Mouse (Mus musculus) right cerebral cortex, adult 2 months (tissue): ENCODE data around the gene Cep170b.

ENCODE experiments used
- DNase-seq, 2 experiments: peaks; one replicate each; pipeline ENCODE4 v3.0.0; 2021 to 2022; ENCODE audit warnings: low spot score in 2 of 2

Gene Cep170b

GRCm38 (mm10) chr12:112720216-112720615, at the start of gene Cep170b:
TSS of gene Cep170b (plus strand) at chr12:112720455.
- DNase-seq: no peak

DNA sequence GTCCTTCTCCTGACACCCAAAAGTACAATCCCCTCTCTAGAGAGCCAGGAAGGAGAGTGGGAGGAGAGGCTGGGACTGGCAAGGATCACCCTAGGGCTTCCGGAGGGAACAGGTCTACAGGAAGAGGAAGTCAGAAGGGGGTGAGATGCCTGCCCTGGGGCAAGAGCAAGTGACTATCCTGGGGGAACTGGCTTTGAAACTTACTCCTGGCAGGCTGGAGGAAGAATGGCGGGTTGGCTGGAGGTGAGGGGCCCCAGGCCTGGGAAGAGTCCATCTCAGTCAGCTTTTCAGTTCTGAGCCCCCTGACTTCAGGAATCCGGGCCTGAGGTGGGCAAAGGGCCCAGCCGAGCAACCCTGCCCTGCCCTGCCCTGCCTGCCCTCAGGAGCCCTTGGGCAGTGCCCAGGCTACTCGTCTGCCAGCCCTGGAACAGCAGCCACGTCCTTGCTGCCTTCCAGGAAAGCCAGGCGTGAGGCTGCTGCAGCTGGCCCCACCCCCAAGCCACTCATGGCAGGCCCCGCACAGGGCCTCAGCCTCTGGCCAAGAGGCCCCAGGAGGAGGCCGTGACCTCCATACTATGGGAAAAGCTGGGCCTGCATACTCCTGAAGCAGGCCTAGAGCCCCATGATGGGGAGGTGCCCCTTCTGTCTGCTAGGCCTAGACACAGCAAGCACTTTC, 49.4 kb upstream of the Cep170b start:
- no peak for DNase-seq

GRCm38 (mm10) chr12:112671891-112672290, 48.4 kb upstream of the Cep170b start:
- DNase-seq: no peak

DNA sequence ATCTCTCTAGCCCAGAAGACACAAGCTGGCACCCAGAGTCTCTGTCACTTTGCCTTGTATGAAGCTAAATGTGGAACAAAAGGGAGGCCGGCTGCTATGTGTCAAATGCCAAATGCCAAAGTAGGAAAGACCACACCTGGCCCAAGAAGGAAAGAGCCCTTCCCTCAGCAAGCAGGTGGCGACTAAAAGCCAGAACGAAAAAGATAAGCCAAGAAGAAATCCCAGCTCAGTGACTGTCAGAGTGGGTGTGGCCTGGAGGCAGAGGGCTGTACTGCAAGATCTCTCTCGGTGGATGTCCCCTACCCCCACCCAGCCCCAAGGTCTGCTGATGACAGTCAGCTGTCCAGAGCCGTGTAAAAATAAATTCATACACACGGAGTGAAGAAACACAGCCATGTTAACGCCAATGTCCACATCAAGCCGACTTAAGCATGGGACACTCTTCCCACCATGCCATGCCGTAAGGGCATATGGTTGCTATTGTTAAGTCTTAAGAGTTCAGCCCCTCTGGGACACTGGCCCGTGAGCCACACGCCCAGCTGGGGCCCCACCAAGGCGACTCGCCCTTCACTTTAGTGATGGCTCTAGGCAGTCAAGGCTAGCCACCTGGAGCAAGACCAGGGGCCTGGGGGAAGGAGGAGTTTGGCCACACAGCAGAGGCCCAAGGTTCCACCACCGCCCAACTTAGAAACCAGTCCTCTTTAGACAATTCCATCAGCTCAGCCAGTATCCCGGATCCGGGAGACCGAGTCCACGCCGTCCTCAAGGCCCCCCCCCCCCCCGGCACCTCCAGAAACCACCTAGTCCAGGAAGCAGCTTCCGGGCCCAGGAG, 47.3 kb upstream of the Cep170b start:
- no peak for DNase-seq

- DNase-seq: peak in 1 of 2 experiments; percentile 31
Observed at GRCm38 (mm10) chr12:112673576-112674091, 46.6 kb upstream of the Cep170b start.

DNA sequence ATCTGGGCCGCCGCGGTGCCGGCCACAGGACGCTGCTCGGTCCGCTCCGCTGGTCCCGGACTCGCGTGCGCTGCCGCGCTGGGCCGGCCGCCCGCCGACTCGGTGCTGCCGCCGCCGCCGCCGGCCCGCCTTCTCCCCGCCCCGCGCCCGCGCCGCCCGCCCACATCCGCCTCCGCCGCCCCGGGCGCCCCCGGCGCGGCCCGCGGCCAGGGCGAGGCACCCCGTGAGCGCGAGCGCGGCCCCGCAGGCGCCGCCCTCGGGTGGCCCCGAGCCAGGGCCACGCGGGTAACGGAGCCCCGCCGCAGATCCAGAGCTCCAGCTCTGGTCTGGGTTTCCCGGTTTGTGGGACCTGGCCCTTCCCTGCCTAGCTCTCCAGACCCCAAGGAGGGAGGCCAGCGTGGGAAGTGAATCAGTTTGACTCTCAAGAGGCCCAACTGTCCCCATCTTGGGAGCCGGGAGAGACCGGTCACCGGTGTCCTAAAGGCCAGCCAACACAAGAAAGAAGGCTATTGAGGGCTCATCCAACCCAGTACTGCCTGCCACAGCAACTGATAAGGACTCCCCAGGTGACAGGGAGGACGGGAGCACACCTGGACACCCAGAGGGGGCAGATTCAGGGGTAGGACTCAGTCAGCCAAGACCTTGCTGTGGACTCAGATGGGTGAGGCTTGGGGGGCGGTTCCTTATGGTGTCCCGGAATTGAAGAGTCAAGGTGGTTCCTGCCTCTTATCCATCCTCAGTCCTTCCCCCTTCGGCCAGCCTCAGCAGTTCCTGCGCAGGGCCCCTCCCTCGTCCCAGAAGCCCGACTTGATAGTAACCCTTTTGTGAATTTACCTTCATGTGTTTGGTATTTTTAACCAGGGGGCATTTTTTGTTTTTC, 45.9 kb upstream of the Cep170b start, which contains the start of gene Akt1:
Akt1 (minus strand) TSS at position 753 of the 880 bp plus-strand sequence.
- DNase-seq: peak; percentile 32 to 47

DNA sequence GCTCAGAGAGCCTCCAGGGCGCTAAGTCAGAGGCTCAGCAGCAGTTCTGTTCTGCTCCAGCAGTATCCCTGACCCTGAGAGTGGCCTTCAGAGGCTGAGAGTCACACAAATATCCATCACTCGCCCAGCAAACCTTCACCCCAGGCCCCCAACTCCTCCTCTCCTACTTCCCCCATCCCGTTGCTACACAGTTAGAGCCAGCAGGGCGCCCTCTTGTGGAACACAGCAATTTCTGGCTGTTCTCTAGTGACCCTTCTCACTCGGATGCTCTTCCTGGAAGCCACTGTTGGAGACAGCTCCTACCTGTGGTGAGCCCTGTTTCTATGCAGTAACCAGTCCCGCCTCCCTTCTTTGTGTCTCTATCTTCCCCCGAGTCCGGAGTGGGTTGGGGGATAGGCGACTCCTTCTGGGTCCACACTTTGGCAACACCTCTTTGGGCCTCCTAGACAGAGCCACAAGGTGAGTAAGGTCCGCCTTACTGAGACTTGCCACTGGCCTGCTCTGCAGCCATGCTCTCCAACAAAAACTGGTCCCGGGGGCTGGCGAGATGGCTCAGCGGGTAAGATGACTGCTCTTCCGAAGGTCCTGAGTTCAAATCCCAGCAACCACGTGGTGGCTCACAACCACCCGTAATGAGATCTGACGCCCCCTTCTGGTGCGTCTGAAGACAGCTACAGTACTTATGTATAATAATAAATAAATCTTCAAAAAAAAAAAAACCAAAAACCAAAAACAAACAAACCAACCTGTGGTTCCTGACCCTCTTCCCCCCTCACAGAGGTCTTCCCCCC, 44.8 kb upstream of the Cep170b start:
- peak; percentile 78 to 86 for DNase-seq

- no peak for DNase-seq
Observed at GRCm38 (mm10) chr12:112677076-112677475, 43.2 kb upstream of the Cep170b start.

DNA sequence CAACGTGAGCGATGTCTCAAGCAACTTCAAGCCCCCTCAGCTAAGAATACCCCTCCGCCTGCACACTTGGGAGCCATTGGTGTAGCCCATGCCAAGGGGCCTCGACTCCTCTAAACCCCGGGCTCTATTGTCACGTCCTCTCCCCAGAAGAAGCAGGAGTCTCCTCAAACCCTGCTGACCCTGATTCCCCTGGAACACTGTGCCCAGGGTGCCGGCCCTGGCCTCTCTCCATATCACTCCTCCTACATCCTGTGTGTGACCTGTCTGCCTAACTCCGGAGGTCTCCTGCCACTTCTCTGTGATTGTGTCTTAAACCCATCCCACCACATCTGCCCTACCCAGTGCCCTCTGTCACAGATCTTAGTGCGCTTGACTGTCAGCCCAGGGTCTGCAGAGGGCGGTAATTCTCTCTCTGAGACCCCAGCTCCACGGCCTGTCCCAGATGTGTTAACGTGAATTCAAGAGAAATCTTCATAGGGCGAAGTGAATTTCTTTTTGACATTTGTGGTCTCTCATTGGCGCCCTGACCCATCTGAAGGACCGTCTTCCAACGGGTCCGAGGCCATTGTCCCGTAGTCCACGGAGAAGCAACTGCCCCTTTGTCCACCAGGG, 42.2 kb upstream of the Cep170b start:
- DNase-seq: no peak

DNA sequence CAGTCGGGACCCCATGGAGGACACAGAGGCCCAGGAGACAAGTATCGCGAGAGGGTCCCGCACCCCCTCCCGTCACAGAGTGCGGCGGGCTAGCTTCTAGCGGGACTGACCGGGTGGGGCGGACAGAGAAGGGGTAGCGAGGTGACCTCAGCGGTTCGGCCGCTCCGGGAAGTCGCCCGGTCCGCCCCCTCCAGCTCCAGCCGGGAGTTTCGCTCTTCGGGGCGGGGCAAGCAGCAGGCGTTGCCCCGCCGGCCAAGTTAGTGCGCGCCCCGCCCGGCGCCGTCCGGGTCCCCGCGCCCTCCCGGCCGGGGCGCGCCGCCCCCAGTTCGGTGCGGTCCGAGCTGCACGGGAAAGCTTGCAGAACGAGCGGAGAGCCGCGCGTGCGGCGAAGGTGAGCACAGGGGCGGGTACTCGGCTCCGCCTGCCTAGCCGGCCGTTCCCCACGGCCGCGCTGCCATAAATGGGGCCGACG, 41.7 kb upstream of the Cep170b start, which contains the start of gene Zbtb42:
Zbtb42 (plus strand) TSS at position 274 of the 472 bp plus-strand sequence.
- DNase-seq: no peak

DNA sequence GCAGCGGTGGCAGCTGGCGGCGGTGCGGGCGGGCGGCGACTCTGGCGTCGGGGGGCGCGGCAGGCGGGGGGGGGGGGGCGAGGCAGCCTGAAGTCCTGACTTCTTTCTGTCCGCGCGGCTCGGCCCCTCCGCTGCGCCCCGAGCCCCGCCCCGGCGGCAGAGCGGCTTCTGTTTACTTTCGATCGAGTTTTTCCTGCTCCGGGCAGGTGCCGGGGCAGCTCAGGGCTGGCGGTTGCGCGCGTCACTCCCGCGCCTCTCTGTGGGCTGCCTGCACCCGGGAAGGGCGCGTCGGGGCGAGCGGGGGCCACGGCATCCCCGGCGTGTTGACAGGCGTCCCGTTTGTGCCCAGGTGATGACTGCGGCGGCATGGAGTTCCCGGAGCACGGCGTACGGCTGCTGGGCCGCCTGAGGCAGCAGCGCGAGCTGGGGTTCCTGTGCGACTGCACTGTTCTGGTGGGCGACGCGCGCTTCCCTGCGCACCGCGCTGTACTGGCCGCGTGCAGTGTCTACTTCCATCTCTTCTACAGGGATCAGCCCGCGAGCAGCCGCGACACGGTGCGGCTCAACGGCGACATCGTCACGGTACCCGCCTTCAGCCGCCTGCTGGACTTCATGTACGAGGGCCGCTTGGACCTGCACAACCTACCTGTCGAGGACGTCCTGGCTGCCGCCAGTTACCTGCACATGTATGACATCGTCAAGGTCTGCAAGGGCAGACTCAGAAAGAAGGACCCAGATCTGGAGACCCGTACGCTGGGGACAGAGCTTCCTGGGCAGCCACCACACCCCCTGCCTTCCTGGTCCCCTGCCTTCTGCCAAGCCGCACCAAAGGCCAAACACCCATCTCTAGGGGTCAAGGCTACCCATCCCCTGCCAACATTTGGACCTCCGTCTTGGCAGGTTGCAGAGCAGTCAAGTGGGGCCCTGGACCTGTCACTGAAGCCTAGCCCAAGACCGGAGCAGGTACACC, 40.9 kb upstream of the Cep170b start:
- DNase-seq: no peak

- DNase-seq: peak in 1 of 2 experiments; percentile 43
Observed at GRCm38 (mm10) chr12:112683351-112683750, 36.9 kb upstream of the Cep170b start.

DNA sequence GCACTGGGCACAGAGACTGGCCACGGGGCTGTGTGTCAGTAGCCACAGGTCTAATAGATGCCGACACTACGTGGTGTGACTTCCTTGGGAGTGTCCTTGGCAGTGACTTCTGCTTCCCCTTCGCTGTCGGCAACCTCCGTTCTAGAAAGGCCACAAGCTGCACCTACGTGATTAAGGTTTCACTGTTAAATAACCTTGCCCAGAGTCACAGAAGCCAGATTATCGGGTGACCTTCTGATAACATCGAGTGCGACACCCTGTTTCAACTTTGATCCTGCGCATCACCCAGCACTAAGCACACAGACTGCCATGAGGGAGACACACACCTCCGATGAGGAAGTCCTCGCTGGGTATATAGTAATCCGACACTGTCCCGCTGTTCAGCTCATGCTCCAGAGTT, 31.8 kb upstream of the Cep170b start:
- DNase-seq: no peak

GRCm38 (mm10) chr12:112693185-112694126, 26.8 kb upstream of the Cep170b start:
- peak; percentile 93 to 96 for DNase-seq

DNA sequence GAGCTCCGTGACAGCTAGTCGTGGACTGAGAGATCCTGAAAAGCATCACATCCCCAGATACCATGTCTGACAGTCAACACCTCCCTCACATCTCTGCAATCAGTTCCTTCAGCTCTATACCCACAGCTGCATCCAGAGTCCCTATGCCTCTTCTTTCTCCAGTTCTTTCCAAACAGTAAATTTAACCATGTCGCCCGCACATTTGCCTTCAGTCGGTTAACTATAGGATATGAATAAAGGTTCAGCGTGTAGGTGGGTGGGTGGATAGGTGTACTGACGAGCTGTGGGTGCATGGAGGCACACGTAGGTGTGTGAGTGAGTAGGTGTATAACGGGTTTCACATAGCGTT, 26.2 kb upstream of the Cep170b start:
- peak; percentile 38 to 44 for DNase-seq

DNA sequence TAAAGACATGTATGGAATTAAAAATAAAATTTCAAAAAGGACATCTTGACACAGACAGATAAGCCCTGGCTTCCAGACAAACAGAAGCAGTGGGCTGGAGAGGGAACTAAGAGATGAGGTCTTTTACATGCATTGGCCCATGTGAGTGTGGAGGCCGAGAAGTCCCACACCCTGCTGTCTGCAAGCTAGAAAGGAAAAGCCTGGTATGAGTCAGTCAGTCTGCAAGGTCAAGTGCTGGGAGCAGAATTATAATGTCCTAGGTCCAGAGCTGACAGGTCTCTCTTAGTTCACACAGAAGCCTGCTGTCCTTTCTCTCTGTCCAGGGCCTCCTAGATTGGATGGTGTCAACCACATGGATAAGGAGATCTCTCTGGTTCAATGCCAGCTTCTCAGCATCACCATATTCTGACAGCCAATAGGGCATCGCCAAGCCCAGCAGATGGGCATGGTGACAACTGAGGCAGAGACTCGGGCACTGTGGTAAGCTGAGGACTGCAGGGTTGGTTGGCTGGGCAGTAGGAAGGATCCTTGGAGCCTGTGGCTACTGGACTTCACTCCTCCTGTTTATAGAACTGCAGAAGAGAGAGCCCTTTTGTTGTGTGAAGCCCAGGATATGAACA, 23.3 kb upstream of the Cep170b start:
- no peak for DNase-seq

DNA sequence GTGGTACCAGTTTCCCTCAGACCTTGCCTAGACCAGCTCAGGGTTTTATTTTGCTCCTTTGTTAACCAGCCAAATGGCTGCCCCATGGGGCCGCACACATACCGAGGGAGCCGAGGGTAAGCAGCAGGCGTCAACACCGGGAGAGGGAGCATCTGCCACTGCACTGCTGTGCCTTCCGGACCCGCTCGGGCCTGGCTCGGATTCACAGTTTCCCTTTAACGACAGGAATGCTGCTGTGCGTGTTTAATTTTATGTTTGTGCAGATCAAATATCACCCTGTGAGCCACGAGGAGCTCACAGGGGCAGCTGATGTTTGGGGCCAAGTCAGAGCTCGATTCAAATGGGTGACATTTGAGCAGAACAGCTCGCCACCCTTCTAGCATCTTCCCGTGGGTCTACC, 19.7 kb upstream of the Cep170b start:
- no peak for DNase-seq
